8 mouse cellular contexts compared by ENCODE assay signal in genomic region chr4:128883379-128883781, GRCm38 (mm10). TPM values are rescaled to one million over a fixed set of nuclear protein-coding genes. Genes with fewer than 3 reads are reported as not detected.
DNase-seq lines count a peak whose midpoint lies in the region; ATAC-seq and TF ChIP-seq lines count a peak whose summit lies in the region.

Gene Trim62, plus strand, starts transcription at chr4:128883580.

- TF ChIP-seq EP300 in lung, postnatal 0 days (IDR thresholded peaks at IDR 0.05), result no peak

- H3K4me2 ChIP-seq in forebrain, postnatal 0 days (ENCODE audit: low read depth), result peak within 1 kb of the TSS; percentile 96
- peak within 1 kb of the TSS; percentile 95 for H3K4me2 ChIP-seq in lung, postnatal 0 days (replicated peaks; ENCODE audit: low read depth, low read length)

- under 1% methylated on average over 26 of the region's 37 CpGs for WGBS in forebrain, postnatal 0 days
- 2% methylated on average over 12 of the region's 37 CpGs for WGBS in lung, postnatal 0 days

- peak; percentile 43 for DNase-seq in ES-CJ7 (ENCODE audit: low read depth, low spot score)
- peak; percentile 84 for DNase-seq in cerebellum, adult 11 months
- DNase-seq in forebrain, postnatal 0 days, result peak; percentile 79
- DNase-seq in heart, postnatal 36 days, result peak; percentile 79 to 81
- DNase-seq in layer of hippocampus, adult 8-10 months (ENCODE audit: low spot score in 2 of 2), result peak in 1 of 2 experiments; percentile 39
- peak; percentile 87 for DNase-seq in lung, postnatal 0 days (ENCODE audit: low spot score)
- DNase-seq in ovary, postnatal 14 days (ENCODE audit: low spot score), result peak; percentile 75
- DNase-seq in thymus, postnatal 14 days, result peak; percentile 77

- ATAC-seq in forebrain, postnatal 0 days, result peak; percentile 71
- ATAC-seq in lung, postnatal 0 days, result peak; percentile 94

- 0 out of 2 replicates have a peak, but pooled peaks cover 3% of the 10 kb centered on the region for H3K27me3 ChIP-seq in forebrain, postnatal 0 days (ENCODE audit: insufficient read depth, low read length)
- no peaks in the 10 kb centered on the region for H3K27me3 ChIP-seq in lung, postnatal 0 days (replicated peaks; ENCODE audit: insufficient read depth, low read length)

- H3K4me1 ChIP-seq in forebrain, postnatal 0 days (ENCODE audit: insufficient read depth), result peaks cover 14% of the 10 kb centered on the region
- H3K4me1 ChIP-seq in lung, postnatal 0 days (ENCODE audit: insufficient read depth, low read depth, low read length), result peaks cover 11% of the 10 kb centered on the region; the same call in 1 of the 2 replicates

- peak within 1 kb of the TSS; percentile 74 for H3K4me3 ChIP-seq in forebrain, postnatal 0 days (ENCODE audit: low read depth, low read length)
- peak within 1 kb of the TSS; percentile 71 for H3K4me3 ChIP-seq in lung, postnatal 0 days (ENCODE audit: low read depth, low read length)

- 0 out of 2 replicates have a peak, but pooled peaks cover 2% of the 10 kb centered on the region for H3K36me3 ChIP-seq in forebrain, postnatal 0 days (ENCODE audit: insufficient read depth)
- H3K36me3 ChIP-seq in lung, postnatal 0 days (ENCODE audit: insufficient read depth, low read length), result no peaks in the 10 kb centered on the region

- intact Hi-C loops in heart, postnatal 36 days (cut with DNase I), result no loop called here

- H3K9ac ChIP-seq in forebrain, postnatal 0 days, result peak within 1 kb of the TSS; percentile 81
- peak within 1 kb of the TSS; percentile 41 for H3K9ac ChIP-seq in lung, postnatal 0 days (replicated peaks; ENCODE audit: low read depth)

- 0 out of 2 replicates have a peak, but pooled peaks cover 3% of the 10 kb centered on the region for H3K9me3 ChIP-seq in forebrain, postnatal 0 days (ENCODE audit: low read length)
- no peaks in the 10 kb centered on the region for H3K9me3 ChIP-seq in lung, postnatal 0 days (ENCODE audit: low read length)

- peak within 1 kb of the TSS; percentile 82 for H3K27ac ChIP-seq in forebrain, postnatal 0 days (ENCODE audit: low read depth, low read length)
- H3K27ac ChIP-seq in lung, postnatal 0 days (ENCODE audit: low read length), result no peak within 1 kb of the TSS

- peak; percentile 27; the same call in 1 of the 2 replicates for TF ChIP-seq CTCF in forebrain, postnatal 0 days (IDR thresholded peaks at IDR 0.05; ENCODE audit: low read depth)
- peak; percentile 39; the same call in 1 of the 2 replicates for TF ChIP-seq CTCF in lung, postnatal 0 days (IDR thresholded peaks at IDR 0.05)

RNA-seq across cellular contexts. Expression of gene Trim62, which starts in this region (rescaled TPM):
- 10.9 and 15.7 TPM in 2 replicates for total RNA-seq in forebrain, postnatal 0 days (2014; rRNA removed)
- 15.5 and 20.4 TPM in 2 replicates for polyA plus RNA-seq in forebrain, postnatal 0 days (2015; fragmentation: Nextera tagmentation; extraction: Ambion mirVana)
- 1 to 10 TPM; 1.5 to 2.1 TPM for total RNA-seq in heart, postnatal 36 days (2021)
- total RNA-seq in layer of hippocampus, adult 8-10 months (2022), result 10 to 100 TPM; 14.2 to 17.7 (median 16.5) TPM
- polyA plus RNA-seq in lung, postnatal 0 days (2015; fragmentation: Nextera tagmentation; extraction: Ambion mirVana), result 2.5 and 3.3 TPM in 2 replicates
